Mouse (Mus musculus) CH12.LX (cell line): ENCODE results near the gene Zcwpw1. TPM values are rescaled to one million over a fixed set of nuclear protein-coding genes. Genes with fewer than 3 reads are reported as not detected.

ENCODE experiments used
- DNase-seq: peaks from one replicate; pipeline ENCODE4 v3.0.0-alpha.2; 2013; ENCODE audit errors: extremely low read depth
- H3K27ac ChIP-seq: 2 replicates; pipeline ENCODE4 v1.5.1; 2012; ENCODE audit warnings: low read depth, mild to moderate bottlenecking, control low read depth, moderate library complexity; ENCODE audit not compliant: insufficient read depth
- H3K27me3 ChIP-seq: replicated peaks from 2 replicates; pipeline ENCODE3; 2012; ENCODE audit warnings: inconsistent platforms
- H3K36me3 ChIP-seq, 2 experiments: replicated peaks in 1 of 2; 2 replicates each; pipeline versions ENCODE3 to v1.6.1; 2012; ENCODE audit warnings: inconsistent platforms in 1 of 2, low read length in 1 of 2, mild to moderate bottlenecking in 1 of 2, mixed read lengths in 1 of 2, moderate library complexity in 1 of 2; ENCODE audit not compliant: control insufficient read depth in 1 of 2, insufficient read depth in 1 of 2
- H3K4me1 ChIP-seq, 2 experiments: 2 replicates each; pipeline ENCODE4 v1.6.1; 2012; ENCODE audit warnings: inconsistent platforms in 1 of 2, moderate library complexity in 1 of 2; ENCODE audit not compliant: insufficient read depth in 2 of 2, control insufficient read depth in 1 of 2
- H3K4me2 ChIP-seq: 2 replicates; pipeline ENCODE4 v1.6.1; 2012; ENCODE audit warnings: low read depth, mild to moderate bottlenecking, control low read depth; ENCODE audit not compliant: poor library complexity, insufficient read depth, severe bottlenecking
- H3K4me3 ChIP-seq, 3 experiments: fragments of 150-350 bp in 1 of 3; sonication (generic) in 1 of 3; replicated peaks in 1 of 3; 2 replicates each; pipeline versions ENCODE3 to v1.5.1; 2011 to 2012; ENCODE audit warnings: low read depth in 2 of 3, low read length in 2 of 3, mild to moderate bottlenecking in 2 of 3, moderate library complexity in 2 of 3, control low read depth in 1 of 3, improper control_type of control experiment in 1 of 3, inconsistent platforms in 1 of 3, mixed read lengths in 1 of 3; ENCODE audit not compliant: poor library complexity in 1 of 3
- H3K79me2 ChIP-seq: replicated peaks from 2 replicates; pipeline ENCODE4 v1.6.1; 2012; ENCODE audit warnings: mild to moderate bottlenecking, moderate library complexity; ENCODE audit not compliant: control insufficient read depth, poor library complexity, insufficient read depth, severe bottlenecking; ENCODE audit errors: extremely low read depth
- H3K9ac ChIP-seq: 2 replicates; pipeline ENCODE4 v1.6.1; 2012; ENCODE audit warnings: low read depth, mild to moderate bottlenecking, control low read depth, moderate library complexity; ENCODE audit not compliant: insufficient read depth
- H3K9me3 ChIP-seq: replicated peaks from 2 replicates; pipeline ENCODE3; 2012; ENCODE audit warnings: low read length, inconsistent platforms, mixed read lengths
- CHD1 ChIP-seq: IDR thresholded peaks from 2 replicates; pipeline ENCODE4 v1.6.1; 2012; ENCODE audit warnings: low read depth, low read length, improper control_type of control experiment, inconsistent platforms
- CHD2 ChIP-seq: IDR thresholded peaks from 2 replicates; pipeline ENCODE4 v1.6.1; 2011; ENCODE audit warnings: low read length, improper control_type of control experiment
- CTCF ChIP-seq, 2 experiments: IDR thresholded peaks in 1 of 2; conservative IDR thresholded peaks in 1 of 2; 2 replicates each; pipeline ENCODE4 v1.5.1; 2011 to 2012; ENCODE audit warnings: low read depth in 2 of 2, low read length in 2 of 2, improper control_type of control experiment in 1 of 2, inconsistent platforms in 1 of 2, mild to moderate bottlenecking in 1 of 2, moderate library complexity in 1 of 2
- E2F4 ChIP-seq: IDR thresholded peaks from 2 replicates; pipeline ENCODE4 v1.6.1; 2011; ENCODE audit warnings: low read depth, low read length, improper control_type of control experiment; ENCODE audit not compliant: insufficient replicate concordance
- EP300 ChIP-seq: IDR thresholded peaks from 2 replicates; pipeline ENCODE4 v1.6.1; 2011; ENCODE audit warnings: low read length, improper control_type of control experiment
- GABPA ChIP-seq: IDR thresholded peaks from 2 replicates; pipeline ENCODE4 v1.6.1; 2012; ENCODE audit warnings: low read depth, low read length, improper control_type of control experiment, inconsistent platforms; ENCODE audit not compliant: insufficient replicate concordance
- HCFC1 ChIP-seq: IDR thresholded peaks from 2 replicates; pipeline ENCODE4 v1.6.1; 2012; ENCODE audit warnings: low read depth, mild to moderate bottlenecking, inconsistent platforms, low read length, improper control_type of control experiment
- IRF4 ChIP-seq: IDR thresholded peaks from 2 replicates; pipeline ENCODE4 v1.6.1; 2014; ENCODE audit warnings: low read depth, mild to moderate bottlenecking, inconsistent platforms, low read length, improper control_type of control experiment
- JUN ChIP-seq: IDR thresholded peaks from 2 replicates; pipeline ENCODE4 v1.6.1; 2011; ENCODE audit warnings: low read depth, mild to moderate bottlenecking, low read length, improper control_type of control experiment, moderate library complexity; ENCODE audit not compliant: insufficient read depth
- KAT2A ChIP-seq: IDR thresholded peaks from 2 replicates; pipeline ENCODE4 v1.6.1; 2012; ENCODE audit warnings: low read length, improper control_type of control experiment, inconsistent platforms; ENCODE audit not compliant: insufficient replicate concordance
- MAX ChIP-seq: IDR thresholded peaks from 2 replicates; pipeline ENCODE4 v1.6.1; 2011; ENCODE audit warnings: low read length, improper control_type of control experiment
- MEF2A ChIP-seq: IDR thresholded peaks from 2 replicates; pipeline ENCODE4 v1.6.1; 2014; ENCODE audit warnings: low read depth, mild to moderate bottlenecking, inconsistent platforms, low read length, improper control_type of control experiment, borderline replicate concordance
- MXI1 ChIP-seq: IDR thresholded peaks from 2 replicates; pipeline ENCODE4 v1.6.1; 2011; ENCODE audit warnings: mild to moderate bottlenecking, low read depth, low read length, improper control_type of control experiment
- MYC ChIP-seq: IDR thresholded peaks from 2 replicates; pipeline ENCODE4 v1.6.1; 2011; ENCODE audit warnings: low read depth, mild to moderate bottlenecking, improper control_type of control experiment, low read length
- NELFE ChIP-seq: IDR thresholded peaks from 2 replicates; pipeline ENCODE4 v1.6.1; 2011; ENCODE audit warnings: low read depth, low read length, improper control_type of control experiment
- NRF1 ChIP-seq: IDR thresholded peaks from 2 replicates; pipeline ENCODE4 v1.6.1; 2014; ENCODE audit warnings: low read depth, mild to moderate bottlenecking, inconsistent platforms, low read length, improper control_type of control experiment, moderate library complexity
- PAX5 ChIP-seq: IDR thresholded peaks from 2 replicates; pipeline ENCODE4 v1.6.1; 2012; ENCODE audit warnings: low read length, inconsistent platforms, mixed read lengths
- POLR2A ChIP-seq: IDR thresholded peaks from 2 replicates; pipeline ENCODE4 v1.6.1; 2011; ENCODE audit warnings: low read depth, mild to moderate bottlenecking, improper control_type of control experiment, low read length
- RAD21 ChIP-seq: IDR thresholded peaks from 2 replicates; pipeline ENCODE4 v1.6.1; 2011; ENCODE audit warnings: low read depth, mild to moderate bottlenecking, low read length, improper control_type of control experiment, moderate library complexity
- RCOR1 ChIP-seq: conservative IDR thresholded peaks from 2 replicates; pipeline ENCODE4 v1.6.1; 2012; ENCODE audit warnings: low read depth, mild to moderate bottlenecking, inconsistent platforms, low read length, improper control_type of control experiment
- SIN3A ChIP-seq: IDR thresholded peaks from 2 replicates; pipeline ENCODE4 v1.6.1; 2012; ENCODE audit warnings: low read length, improper control_type of control experiment, inconsistent platforms
- SMC3 ChIP-seq: IDR thresholded peaks from 2 replicates; pipeline ENCODE4 v1.6.1; 2011; ENCODE audit warnings: low read depth, low read length, improper control_type of control experiment
- TBP ChIP-seq: conservative IDR thresholded peaks from 2 replicates; pipeline ENCODE4 v1.6.1; 2011; ENCODE audit warnings: low read depth, low read length, improper control_type of control experiment
- ZC3H11A ChIP-seq: IDR thresholded peaks from 2 replicates; pipeline ENCODE4 v1.6.1; 2012; ENCODE audit warnings: low read depth, mild to moderate bottlenecking, inconsistent platforms, low read length, improper control_type of control experiment
- ZMIZ1 ChIP-seq: IDR thresholded peaks from 2 replicates; pipeline ENCODE4 v1.6.1; 2012; ENCODE audit warnings: low read depth, mild to moderate bottlenecking, inconsistent platforms, low read length, improper control_type of control experiment
- dilution Hi-C: fragments of 300-500 bp; cut with MboI; formaldehyde crosslinking; loops from 2 replicates; pipeline ENCODE4 v1.14.3; 2020; ENCODE audit warnings: low sequenced_read_pairs; ENCODE audit not compliant: extremely low pct_unique_long_range_greater_than_20kb, extremely low pct_ligation_motif_present
- in situ Hi-C: fragments of 300-500 bp; cut with MboI; formaldehyde crosslinking; loops from 3 replicates; pipeline ENCODE4 v1.14.3; 2019; ENCODE audit warnings: low sequenced_read_pairs, low pct_ligation_motif_present, low pct_unique_long_range_greater_than_20kb, mixed read lengths
- polyA plus RNA-seq: library from polyadenylated mRNA; unstranded; fragments of >175 nt; gene quantifications from 2 replicates; pipeline ENCODE4 v1.2.1, GENCODE M21; 2012; ENCODE audit warnings: low read depth; ENCODE audit not compliant: insufficient read length
- total RNA-seq, 2 experiments: library from RNA; depleted of rRNA; stranded (reverse); fragments of 300-350 nt in 1 of 2; fragments of >200 nt in 1 of 2; gene quantifications; 2 replicates each; pipeline ENCODE4 v1.2.3; 2012 to 2014

The Zcwpw1 gene
- total and polyA plus RNA-seq, 3 experiments, result 1.3 to 3.0 (median 2.8) TPM

- Histone ChIP-seq H3K4me3 (no peak overlapping the region), H3K27ac (no peak overlapping the region), H3K36me3 (peaks cover 60 to 84% of the 10 kb centered on the region in 2 experiments), H3K4me1 (peaks cover 8 to 34% of the 10 kb centered on the region in 2 experiments), H3K27me3 (no peaks in the 10 kb centered on the region), H3K4me2 (no peak overlapping the region), H3K9ac (no peak overlapping the region), H3K9me3 (no peaks in the 10 kb centered on the region), H3K79me2 (peaks cover 16% of the 10 kb centered on the region)
- DNase-seq, result no peak
- TF ChIP-seq ZMIZ1 (no peak), POLR2A (no peak), NELFE (no peak), EP300 (no peak), MEF2A (no peak), RCOR1 (no peak), ZC3H11A (no peak), CHD1 (no peak), RAD21 (no peak), PAX5 (no peak), MAX (no peak), MYC (no peak), CHD2 (no peak), KAT2A (no peak)
- dilution Hi-C loops, result no loop called here
- in situ Hi-C loops, result loop anchor here (25.0 kb wide), 1 partner anchor 241 kb away; the partner anchor contains the start of genes Gigyf1 and Pop7
These were observed 34.3 kb upstream of the Zcwpw1 start for GRCm38 (mm10) chr5:137753111-137753832.

GRCm38 (mm10) chr5:137755425-137755824 lies 32.2 kb upstream of the Zcwpw1 start:
- Histone ChIP-seq H3K4me3 (no peak overlapping the region), H3K9ac (no peak overlapping the region), H3K27ac (no peak overlapping the region), H3K9me3 (no peaks in the 10 kb centered on the region), H3K36me3 (peaks cover 75 to 92% of the 10 kb centered on the region in 2 experiments), H3K27me3 (no peaks in the 10 kb centered on the region), H3K4me2 (no peak overlapping the region), H3K79me2 (0 out of 2 replicates have a peak, but pooled peaks cover 1% of the 10 kb centered on the region), H3K4me1 (peaks cover 3 to 36% of the 10 kb centered on the region in 2 experiments; a peak in 3 of 4 replicates)
- in situ Hi-C loops, result loop anchor here (25.0 kb wide), 1 partner anchor 243 kb away; the partner anchor contains the start of genes Gigyf1 and Pop7
- DNase-seq, result no peak
- TF ChIP-seq SIN3A, result no peak
- TF ChIP-seq MXI1, result no peak
- TF ChIP-seq E2F4, result no peak
- no peak for TF ChIP-seq MEF2A
- no peak for TF ChIP-seq SMC3
- TF ChIP-seq CTCF (conservative IDR thresholded peaks at IDR 0.05 in 1 of 2, IDR thresholded peaks at IDR 0.05 in 1 of 2; ENCODE audit: low read depth in 2 of 2, low read length in 2 of 2), result no peak
- TF ChIP-seq MAX, result no peak
- TF ChIP-seq EP300, result no peak
- no peak for TF ChIP-seq POLR2A
- no peak for TF ChIP-seq CHD1
- no peak for TF ChIP-seq GABPA
- no peak for TF ChIP-seq IRF4
- TF ChIP-seq JUN, result no peak
- TF ChIP-seq RCOR1, result no peak
- no peak for TF ChIP-seq PAX5
- TF ChIP-seq NRF1, result no peak
- no peak for TF ChIP-seq HCFC1
- TF ChIP-seq TBP, result no peak
- dilution Hi-C loops, result no loop called here
